Mouse (Mus musculus) C2C12 (cell line): ENCODE measurements around the gene Rhbdl1.

Source experiments
- CEBPB ChIP-seq: IDR thresholded peaks from one replicate; pipeline ENCODE4 v1.6.1; 2011; ENCODE audit warnings: low read depth, mild to moderate bottlenecking, control low read depth, moderate library complexity
- CTCF ChIP-seq: IDR thresholded peaks from one replicate; pipeline ENCODE4 v1.5.1; 2011; ENCODE audit not compliant: control insufficient read depth, insufficient read depth, insufficient read length
- MAX ChIP-seq: IDR thresholded peaks from one replicate; pipeline ENCODE4 v1.6.1; 2011; ENCODE audit warnings: mild to moderate bottlenecking, control low read depth
- MYOD1 ChIP-seq: IDR thresholded peaks from one replicate; pipeline ENCODE4 v1.6.1; 2011; ENCODE audit warnings: low read depth; ENCODE audit not compliant: control insufficient read depth, insufficient read length
- MYOG ChIP-seq: IDR thresholded peaks from one replicate; pipeline ENCODE4 v1.6.1; 2011; ENCODE audit not compliant: control insufficient read depth, insufficient read length; ENCODE audit errors: extremely low read depth
- USF1 ChIP-seq: IDR thresholded peaks from one replicate; pipeline ENCODE4 v1.6.1; 2011; ENCODE audit warnings: low read depth, mild to moderate bottlenecking, control low read depth, moderate library complexity

DNA sequence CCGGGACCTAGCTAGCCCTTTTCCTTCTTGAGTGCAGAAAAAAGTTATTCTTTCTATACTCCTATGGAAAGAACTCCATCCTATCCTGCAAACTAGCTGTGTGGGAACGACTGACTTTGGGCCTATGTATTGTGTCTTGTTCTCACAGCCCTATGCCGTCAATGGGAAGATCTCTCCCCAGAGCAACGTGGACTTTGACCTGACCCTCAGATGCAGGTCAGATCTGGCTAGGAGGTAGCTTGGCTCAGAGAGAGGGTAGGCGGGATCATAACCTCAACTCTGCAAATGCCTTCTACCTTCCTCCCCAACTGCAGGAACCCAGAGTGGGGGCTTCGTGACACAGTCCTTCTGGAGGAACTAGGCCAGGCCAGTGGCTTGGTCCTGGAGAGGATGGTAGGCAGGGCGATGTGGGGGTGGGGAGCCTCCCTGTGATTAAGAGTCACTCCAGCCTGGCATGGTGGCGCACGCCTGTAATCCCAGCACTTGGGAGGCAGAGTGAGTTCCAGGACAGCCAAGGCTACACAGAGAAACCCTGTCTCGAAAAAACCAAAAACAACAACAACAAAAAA is 39.3 kb upstream of the Rhbdl1 start:
- no peak for TF ChIP-seq CTCF
- no peak for TF ChIP-seq USF1
- TF ChIP-seq MAX, result no peak
- no peak for TF ChIP-seq MYOD1
- TF ChIP-seq MYOG, result no peak
- no peak for TF ChIP-seq CEBPB
